Mouse (Mus musculus) testis, adult 2 months (tissue): ENCODE results near the gene Csnk2a1. TPM values are rescaled to one million over a fixed set of nuclear protein-coding genes. Genes with fewer than 3 reads are reported as not detected.

Experiments used
- H3K27ac ChIP-seq: fragments of 200-500 bp; 2 replicates; pipeline ENCODE4 v1.5.1; 2012; ENCODE audit warnings: low read depth, low read length; ENCODE audit not compliant: control insufficient read depth, insufficient read depth
- H3K27me3 ChIP-seq: fragments of 200-500 bp; 2 replicates; pipeline ENCODE4 v1.6.1; 2012; ENCODE audit warnings: mild to moderate bottlenecking, low read length, moderate library complexity; ENCODE audit not compliant: control insufficient read depth, insufficient read depth
- H3K36me3 ChIP-seq: fragments of 200-500 bp; 2 replicates; pipeline ENCODE4 v1.6.1; 2012; ENCODE audit warnings: mild to moderate bottlenecking, low read length; ENCODE audit not compliant: control insufficient read depth, insufficient read depth
- H3K4me1 ChIP-seq: fragments of 200-500 bp; 2 replicates; pipeline ENCODE4 v1.6.1; 2012; ENCODE audit warnings: low read length; ENCODE audit not compliant: control insufficient read depth, insufficient read depth
- H3K4me3 ChIP-seq: fragments of 200-500 bp; 2 replicates; pipeline ENCODE4 v1.5.1; 2012; ENCODE audit warnings: low read depth, mild to moderate bottlenecking, low read length, moderate library complexity, mixed read lengths; ENCODE audit not compliant: control insufficient read depth
- CTCF ChIP-seq: fragments of 200-500 bp; IDR thresholded peaks from 2 replicates; pipeline ENCODE4 v1.5.1; 2012; ENCODE audit warnings: low read depth, mild to moderate bottlenecking, inconsistent platforms, low read length, moderate library complexity; ENCODE audit not compliant: control insufficient read depth, insufficient read depth, insufficient replicate concordance
- POLR2A ChIP-seq: fragments of 200-500 bp; IDR thresholded peaks from 2 replicates; pipeline ENCODE4 v1.6.1; 2012; ENCODE audit warnings: low read depth, mild to moderate bottlenecking, inconsistent platforms, low read length, moderate library complexity; ENCODE audit not compliant: control insufficient read depth
- polyA plus RNA-seq: library from polyadenylated mRNA; depleted of rRNA; stranded (reverse); fragments of >200 nt; gene quantifications from 2 replicates; pipeline ENCODE4 v1.2.3, GENCODE M21; 2012

Csnk2a1 gene
- polyA plus RNA-seq, 1 experiment, result 10.3 TPM

GRCm38 (mm10) chr2:152307186-152307585 lies 80.5 kb downstream of the Csnk2a1 start:
- H3K36me3 ChIP-seq, result peaks cover 1% of the 10 kb centered on the region; the same call in 1 of the 2 replicates
- no peak for TF ChIP-seq POLR2A
- no peak for TF ChIP-seq CTCF
- no peaks in the 10 kb centered on the region for H3K27me3 ChIP-seq
- no peak overlapping the region for H3K4me3 ChIP-seq
- no peaks in the 10 kb centered on the region for H3K4me1 ChIP-seq
- no peak overlapping the region for H3K27ac ChIP-seq

- TF ChIP-seq POLR2A, result no peak
- no peak for TF ChIP-seq CTCF
- H3K27me3 ChIP-seq, result no peaks in the 10 kb centered on the region
- H3K36me3 ChIP-seq, result no peaks in the 10 kb centered on the region; the same call in 1 of the 2 replicates
- no peak overlapping the region for H3K4me3 ChIP-seq
- no peaks in the 10 kb centered on the region for H3K4me1 ChIP-seq
- no peak overlapping the region for H3K27ac ChIP-seq
Measured at GRCm38 (mm10) chr2:152312996-152313395, 86.4 kb downstream of the Csnk2a1 start.

- H3K27me3 ChIP-seq, result no peaks in the 10 kb centered on the region
- no peaks in the 10 kb centered on the region for H3K4me1 ChIP-seq
- H3K4me3 ChIP-seq, result no peak overlapping the region
- TF ChIP-seq POLR2A (no peak), CTCF (no peak)
- H3K36me3 ChIP-seq, result no peaks in the 10 kb centered on the region; the same call in 1 of the 2 replicates
- no peak overlapping the region for H3K27ac ChIP-seq
Measured at GRCm38 (mm10) chr2:152313926-152314325, 87.3 kb downstream of the Csnk2a1 start.

- TF ChIP-seq POLR2A, result no peak
- TF ChIP-seq CTCF, result no peak
- Histone ChIP-seq H3K27me3 (no peaks in the 10 kb centered on the region), H3K27ac (no peak overlapping the region), H3K36me3 (no peaks in the 10 kb centered on the region; the same call in 1 of the 2 replicates), H3K4me1 (no peaks in the 10 kb centered on the region), H3K4me3 (no peak overlapping the region)
Measured at GRCm38 (mm10) chr2:152317054-152317453, 90.4 kb downstream of the Csnk2a1 start.

- Histone ChIP-seq H3K27ac (no peak overlapping the region), H3K4me1 (no peaks in the 10 kb centered on the region), H3K4me3 (no peak overlapping the region), H3K36me3 (no peaks in the 10 kb centered on the region), H3K27me3 (no peaks in the 10 kb centered on the region)
- no peak for TF ChIP-seq CTCF
- no peak for TF ChIP-seq POLR2A
Measured at GRCm38 (mm10) chr2:152321558-152321957, 94.9 kb downstream of the Csnk2a1 start.

GRCm38 (mm10) chr2:152322198-152322597 lies 95.6 kb downstream of the Csnk2a1 start:
- Histone ChIP-seq H3K4me1 (no peaks in the 10 kb centered on the region), H3K36me3 (no peaks in the 10 kb centered on the region), H3K27me3 (no peaks in the 10 kb centered on the region), H3K4me3 (no peak overlapping the region), H3K27ac (no peak overlapping the region)
- TF ChIP-seq CTCF (no peak), POLR2A (no peak)

GRCm38 (mm10) chr2:152323971-152324370 lies 97.3 kb downstream of the Csnk2a1 start:
- Histone ChIP-seq H3K4me1 (no peaks in the 10 kb centered on the region), H3K27me3 (no peaks in the 10 kb centered on the region), H3K4me3 (no peak overlapping the region), H3K27ac (no peak overlapping the region), H3K36me3 (no peaks in the 10 kb centered on the region)
- TF ChIP-seq CTCF, result no peak
- TF ChIP-seq POLR2A, result no peak

GRCm38 (mm10) chr2:152324842-152325241 lies 98.2 kb downstream of the Csnk2a1 start:
- no peak overlapping the region for H3K4me3 ChIP-seq
- H3K27me3 ChIP-seq, result no peaks in the 10 kb centered on the region
- H3K4me1 ChIP-seq, result no peaks in the 10 kb centered on the region
- H3K27ac ChIP-seq, result no peak overlapping the region
- no peak for TF ChIP-seq POLR2A
- TF ChIP-seq CTCF, result no peak
- H3K36me3 ChIP-seq, result no peaks in the 10 kb centered on the region
